ENCODE assay signal across 29 mouse cellular contexts in the genomic region with DNA sequence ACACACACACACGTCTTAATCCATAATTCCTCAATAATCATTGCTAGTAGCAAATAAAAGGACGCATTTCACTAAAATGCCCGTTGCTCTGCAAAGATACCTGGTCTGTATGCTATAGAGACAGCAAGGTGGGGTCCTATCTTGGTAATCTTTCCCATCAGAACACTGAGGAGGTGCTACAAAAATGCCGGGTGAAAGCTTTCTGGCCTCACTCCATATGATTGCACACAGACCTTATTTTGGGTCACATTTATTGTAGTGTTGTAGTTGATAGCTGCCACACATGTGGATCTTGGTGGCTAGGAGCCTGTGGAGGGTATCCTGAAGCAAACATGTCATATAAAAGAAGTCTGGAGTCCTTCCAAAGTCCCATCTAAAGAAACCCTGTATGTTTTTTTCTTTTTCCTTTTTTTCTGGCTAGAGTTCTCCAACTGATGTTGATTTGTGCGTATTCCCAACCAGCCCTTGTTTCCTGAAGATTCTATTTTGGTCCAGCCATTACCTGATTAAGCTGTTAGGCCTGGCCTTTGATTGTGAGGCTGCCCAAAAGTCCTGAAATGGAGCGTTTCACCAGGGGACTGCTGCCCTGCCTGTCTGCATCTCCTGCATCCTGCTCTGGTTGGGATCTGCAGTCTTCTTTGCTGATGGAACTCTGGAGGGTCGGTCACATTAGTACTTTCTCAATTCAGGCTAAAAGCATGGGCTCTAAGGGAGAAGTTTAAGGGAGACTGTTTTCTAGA. TPM values are rescaled to one million over a fixed set of nuclear protein-coding genes. Genes with fewer than 3 reads are reported as not detected.
A peak's percentile ranks its signal among the peaks of the same experiment; 100 is the strongest.
DNase-seq lines count a peak whose midpoint lies in the region; ATAC-seq and TF ChIP-seq lines count a peak whose summit lies in the region.
"Had no signal": no experiment of that assay in that cellular context is flagged by ENCODE, and none has a peak within 500 bp of the region (broad histone marks: within the 10 kb centered on the region; RNA-seq: fewer than 3 reads in every experiment).

No protein-coding gene starts in this region.

- H3K4me2 ChIP-seq in heart, embryonic 15.5 days: no peak overlapping the region
- no peak overlapping the region for H3K4me2 ChIP-seq in heart, embryonic 11.5 days
- H3K4me2 ChIP-seq: embryonic facial prominence, embryonic 13.5 days; forebrain, embryonic 12.5 days; limb, embryonic 13.5 days; liver, embryonic 12.5 days; midbrain, embryonic 11.5 days; stomach, embryonic 15.5 days had no signal

- peak overlapping the region; percentile 4 for H3K27ac ChIP-seq in gastrocnemius, adult 2 months
- H3K27ac ChIP-seq in heart, embryonic 15.5 days: peak overlapping the region; percentile 49
- H3K27ac ChIP-seq in heart, embryonic 11.5 days (ENCODE audit: low read depth, low read length): no peak overlapping the region
- H3K27ac ChIP-seq: embryonic facial prominence, embryonic 13.5 days; forebrain, embryonic 12.5 days; hindbrain, postnatal 0 days; limb, embryonic 13.5 days; liver, embryonic 12.5 days; stomach, embryonic 15.5 days had no signal

- no peaks in the 10 kb centered on the region for H3K36me3 ChIP-seq in heart, embryonic 15.5 days
- H3K36me3 ChIP-seq in heart, embryonic 11.5 days (ENCODE audit: control insufficient read depth, insufficient read depth, low read length): no peaks in the 10 kb centered on the region
- H3K36me3 ChIP-seq: forebrain, embryonic 12.5 days; liver, embryonic 12.5 days; stomach, embryonic 15.5 days had no signal

- H3K4me1 ChIP-seq in heart, embryonic 15.5 days (replicated peaks): peaks cover 72% of the 10 kb centered on the region
- peaks cover 47% of the 10 kb centered on the region for H3K4me1 ChIP-seq in heart, embryonic 11.5 days (ENCODE audit: control insufficient read depth, insufficient read depth, low read length)

- 51% methylated on average over 7 of the region's 7 CpGs for WGBS in heart, embryonic 15.5 days
- 56% methylated on average over 7 of the region's 7 CpGs for WGBS in heart, embryonic 11.5 days (ENCODE audit: insufficient replicate concordance)

- H3K4me3 ChIP-seq in gastrocnemius, adult 2 months: peak overlapping the region; percentile 26
- no peak overlapping the region for H3K4me3 ChIP-seq in heart, embryonic 15.5 days
- H3K4me3 ChIP-seq in heart, embryonic 11.5 days (ENCODE audit: low read depth, low read length): no peak overlapping the region
- H3K4me3 ChIP-seq: embryonic facial prominence, embryonic 13.5 days; erythroblast, embryonic 14.5 days; forebrain, embryonic 12.5 days; limb, embryonic 13.5 days; liver, embryonic 12.5 days; stomach, embryonic 15.5 days had no signal

- DNase-seq in gastrocnemius, adult 2 months: no peak
- DNase-seq in gastrocnemius, adult 18-20 months (ENCODE audit: low spot score): no peak
- peak; percentile 24 for DNase-seq in kidney, postnatal 14 days
- DNase-seq in kidney, adult 8-10 months: no peak
- DNase-seq in adrenal gland, adult 18-20 months (ENCODE audit: low spot score in 2 of 2): no peak
- DNase-seq: adrenal gland, adult 8-10 months; cerebellum, adult 18-20 months; cerebellum, postnatal 36 days; embryo, embryonic 11 days; kidney, adult 9 months; kidney, postnatal 36 days; layer of hippocampus, postnatal 36 days; lung, adult 18-20 months; lung, postnatal 10 days; right cerebral cortex, adult 18-20 months; right cerebral cortex, postnatal 4 days; thymus, adult 18-20 months; thymus, postnatal 4 days had no signal

- no peak for TF ChIP-seq CTCF in gastrocnemius, adult 2 months (IDR thresholded peaks at IDR 0.05)

- H3K9me3 ChIP-seq in heart, embryonic 15.5 days (replicated peaks): no peaks in the 10 kb centered on the region
- no peaks in the 10 kb centered on the region for H3K9me3 ChIP-seq in heart, embryonic 11.5 days (replicated peaks; ENCODE audit: control insufficient read depth, low read length)
- H3K9me3 ChIP-seq: embryonic facial prominence, embryonic 13.5 days; forebrain, embryonic 12.5 days; limb, embryonic 13.5 days; liver, embryonic 12.5 days; stomach, embryonic 15.5 days had no signal

- ATAC-seq in heart, embryonic 15.5 days (replicated peaks; ENCODE audit: insufficient number of reproducible peaks, insufficient read depth, low FRiP score, low read depth): no peak
- no peak for ATAC-seq in heart, embryonic 11.5 days (replicated peaks; ENCODE audit: insufficient number of reproducible peaks, low FRiP score, low TSS enrichment)
- ATAC-seq: CD4-positive, CD25-positive, alpha-beta regulatory T cell, adult 4 months; hindbrain, postnatal 0 days; liver, embryonic 12.5 days had no signal

- intact Hi-C loops in gastrocnemius, adult 2 months (cut with DNase I): loop anchor here (10.0 kb wide), 2 partner anchors 235 to 335 kb away; a partner anchor contains a TSS

- no peaks in the 10 kb centered on the region for H3K27me3 ChIP-seq in heart, embryonic 15.5 days
- no peaks in the 10 kb centered on the region for H3K27me3 ChIP-seq in heart, embryonic 11.5 days (ENCODE audit: control insufficient read depth, insufficient read depth, low read length)
- H3K27me3 ChIP-seq: embryonic facial prominence, embryonic 13.5 days; forebrain, embryonic 12.5 days; limb, embryonic 13.5 days; liver, embryonic 12.5 days; stomach, embryonic 15.5 days had no signal

- no peak overlapping the region for H3K9ac ChIP-seq in heart, embryonic 15.5 days
- no peak overlapping the region for H3K9ac ChIP-seq in heart, embryonic 11.5 days (ENCODE audit: low read depth, low read length)
- H3K9ac ChIP-seq: embryonic facial prominence, embryonic 13.5 days; forebrain, embryonic 12.5 days; limb, embryonic 13.5 days; liver, embryonic 12.5 days; stomach, embryonic 15.5 days had no signal

RNA-seq across cellular contexts. Expression of a gene that starts 8.0 kb away (rescaled TPM):
- 100 to 1,000 TPM in 1 of 2 experiments, 10 to 100 TPM in 1; 99.2 to 114 TPM for total RNA-seq in gastrocnemius, adult 2 months (2021)
- total RNA-seq in gastrocnemius, adult 18-20 months (2021): 100 to 1,000 TPM; 125 to 132 TPM
- polyA plus RNA-seq in heart, embryonic 15.5 days (2015; fragmentation: Nextera tagmentation; extraction: Ambion mirVana): 21.4 and 21.5 TPM in 2 replicates
- 20.9 and 21.5 TPM in 2 replicates for polyA plus RNA-seq in heart, embryonic 11.5 days (2014; fragmentation: Nextera tagmentation; extraction: Ambion mirVana)
- total RNA-seq in adrenal gland, adult 18-20 months (2021): 10 to 100 TPM; 20.3 to 60.0 TPM
